Mouse (Mus musculus) mature B cell (primary cell): Measurements from ENCODE around the gene Rnf38.

Experiments
- in situ Hi-C: fragments of 300-500 bp; cut with MboI; formaldehyde crosslinking; loops from 2 replicates; pipeline ENCODE4 v1.14.3; 2019

Gene Rnf38

GRCm38 (mm10) chr4:44119410-44120201, 114.0 kb downstream of the Rnf38 start:
- in situ Hi-C loops, result loop anchor here (10.0 kb wide), 1 partner anchor 55 kb away; no protein-coding TSS in a partner anchor

GRCm38 (mm10) chr4:44115046-44115445, 118.5 kb downstream of the Rnf38 start:
- in situ Hi-C loops, result loop anchor here (10.0 kb wide), 1 partner anchor 50 kb away; no protein-coding TSS in a partner anchor

GRCm38 (mm10) chr4:44113393-44114138, 120.0 kb downstream of the Rnf38 start:
- in situ Hi-C loops, result loop anchor here (10.0 kb wide), 1 partner anchor 49 kb away; no protein-coding TSS in a partner anchor

GRCm38 (mm10) chr4:44112741-44113140, 120.8 kb downstream of the Rnf38 start:
- in situ Hi-C loops, result loop anchor here (10.0 kb wide), 1 partner anchor 48 kb away; no protein-coding TSS in a partner anchor

GRCm38 (mm10) chr4:44110771-44111170, 122.8 kb downstream of the Rnf38 start:
- in situ Hi-C loops, result loop anchor here (10.0 kb wide), 1 partner anchor 46 kb away; no protein-coding TSS in a partner anchor

GRCm38 (mm10) chr4:44108297-44108696, 125.3 kb downstream of the Rnf38 start:
- in situ Hi-C loops, result no loop called here

- in situ Hi-C loops, result no loop called here
Observed at GRCm38 (mm10) chr4:44107339-44107738, 126.2 kb downstream of the Rnf38 start.

- in situ Hi-C loops, result no loop called here
Observed at GRCm38 (mm10) chr4:44106297-44106821, 127.2 kb downstream of the Rnf38 start.

- in situ Hi-C loops, result no loop called here
Observed at GRCm38 (mm10) chr4:44104195-44104917, 129.2 kb downstream of the Rnf38 start.

GRCm38 (mm10) chr4:44103620-44104019, 130.0 kb downstream of the Rnf38 start:
- in situ Hi-C loops, result no loop called here

- in situ Hi-C loops, result no loop called here
Observed at GRCm38 (mm10) chr4:44097576-44098335, 135.8 kb downstream of the Rnf38 start.

GRCm38 (mm10) chr4:44094475-44094874, 139.1 kb downstream of the Rnf38 start:
- in situ Hi-C loops, result no loop called here

GRCm38 (mm10) chr4:44092359-44092758, 141.2 kb downstream of the Rnf38 start:
- in situ Hi-C loops, result no loop called here

- in situ Hi-C loops, result no loop called here
Observed at GRCm38 (mm10) chr4:44085566-44085965, 148.0 kb downstream of the Rnf38 start.

- in situ Hi-C loops, result no loop called here
Observed at GRCm38 (mm10) chr4:44084602-44085325, 148.8 kb downstream of the Rnf38 start.

GRCm38 (mm10) chr4:44083945-44084344, 149.6 kb downstream of the Rnf38 start, which contains the start of gene Gne:
TSS of gene Gne (minus strand) at chr4:44084177.
- in situ Hi-C loops, result no loop called here

GRCm38 (mm10) chr4:44078358-44078933, 155.1 kb downstream of the Rnf38 start:
- in situ Hi-C loops, result no loop called here
